Mouse (Mus musculus): ENCODE results near the gene Wdfy3. TPM values are rescaled to one million over a fixed set of nuclear protein-coding genes. Genes with fewer than 3 reads are reported as not detected.

Wdfy3 gene
- polyA plus RNA-seq, 1 experiment from 2014 or later: 4.9 TPM

DNA sequence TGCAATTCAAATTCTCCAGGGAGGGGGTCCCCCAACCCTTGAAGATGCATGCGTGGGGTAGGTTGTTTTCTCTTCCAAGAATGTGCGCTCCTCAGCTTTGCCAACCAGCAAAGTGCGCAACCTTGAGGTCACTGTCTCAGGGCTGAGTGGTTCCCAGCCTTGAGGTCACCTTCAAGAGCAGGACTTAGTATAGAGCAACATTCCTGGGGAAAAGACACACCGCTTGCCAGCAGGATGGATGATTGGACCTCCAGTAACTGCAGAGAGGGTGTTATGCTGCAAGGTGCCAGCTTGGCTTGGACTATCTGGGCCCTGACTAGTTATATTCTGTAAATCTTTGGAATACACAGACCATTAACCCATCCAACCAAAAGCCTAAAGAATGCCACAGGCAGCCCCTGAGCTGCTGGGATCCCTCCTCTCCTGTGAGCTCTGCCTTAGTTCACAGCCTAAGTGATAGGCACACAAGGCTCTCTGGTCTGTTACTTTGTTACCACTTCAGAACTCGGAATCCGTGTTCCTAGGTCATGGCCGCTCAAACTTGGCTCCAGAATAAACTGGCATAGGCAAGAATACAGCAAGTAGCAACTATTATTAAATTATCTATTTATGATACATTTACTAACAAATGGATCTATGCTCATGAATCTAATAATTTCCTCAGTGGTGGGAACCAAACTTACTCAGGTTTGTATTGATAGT, 76.6 kb downstream of the Wdfy3 start:
- Histone ChIP-seq H3K4me3 (ENCODE audit: low read depth, low read length) (no peak overlapping the region), H3K36me3 (ENCODE audit: control insufficient read depth, insufficient read depth, low read length) (no peaks in the 10 kb centered on the region), H3K27me3 (ENCODE audit: control insufficient read depth, insufficient read depth, low read length) (no peaks in the 10 kb centered on the region), H3K9me3 (ENCODE audit: control insufficient read depth, low read length) (no peaks in the 10 kb centered on the region), H3K27ac (replicated peaks) (no peak overlapping the region), H3K4me2 (replicated peaks; ENCODE audit: low read depth) (no peak overlapping the region), H3K9ac (ENCODE audit: low read length) (no peak overlapping the region), H3K4me1 (replicated peaks; ENCODE audit: control insufficient read depth, insufficient read depth) (no peaks in the 10 kb centered on the region; the same call in 1 of the 2 replicates)
- no peak for DNase-seq (ENCODE audit: low spot score)
- no peak for TF ChIP-seq CTCF (IDR thresholded peaks at IDR 0.05; ENCODE audit: low read depth)
- TF ChIP-seq EP300 (optimal IDR thresholded peaks at IDR 0.05): no peak
- no peak for ATAC-seq (ENCODE audit: low FRiP score, low TSS enrichment)
- WGBS: 89% methylated on average over 7 of the region's 7 CpGs

DNA sequence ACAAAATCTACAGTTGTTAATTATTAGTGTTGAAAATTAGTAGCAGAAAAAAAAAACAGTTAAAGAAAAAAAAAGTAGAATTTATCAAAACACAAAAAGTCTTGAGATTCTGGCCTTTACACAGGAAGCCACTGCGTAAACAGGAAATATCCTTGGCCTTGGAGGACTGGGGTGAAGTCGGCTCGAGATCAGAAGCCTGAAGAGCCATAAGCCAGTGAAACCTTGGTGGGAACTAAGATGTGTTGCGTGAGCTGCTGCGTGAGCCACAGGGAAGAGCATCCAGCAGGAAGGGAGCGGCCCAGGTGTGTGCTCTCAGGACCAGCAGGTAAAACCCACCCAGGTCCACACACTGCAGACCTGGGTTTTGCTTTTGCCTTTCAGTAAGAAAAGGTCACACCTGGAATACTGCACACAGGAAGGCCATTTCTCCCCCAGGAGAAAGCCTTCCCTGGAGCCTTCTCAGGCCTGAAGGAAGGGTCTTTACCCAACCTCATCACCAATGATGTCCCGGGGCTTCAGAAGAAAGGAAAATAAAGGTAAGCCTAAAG, 79.3 kb downstream of the Wdfy3 start:
- Histone ChIP-seq H3K9ac (ENCODE audit: low read length) (0 out of 2 replicates have a peak overlapping the region, but pooled peaks have one; percentile 13), H3K4me3 (ENCODE audit: low read depth, low read length) (no peak overlapping the region), H3K27ac (replicated peaks) (no peak overlapping the region), H3K4me1 (replicated peaks; ENCODE audit: control insufficient read depth, insufficient read depth) (no peaks in the 10 kb centered on the region; the same call in 1 of the 2 replicates), H3K9me3 (ENCODE audit: control insufficient read depth, low read length) (no peaks in the 10 kb centered on the region), H3K36me3 (ENCODE audit: control insufficient read depth, insufficient read depth, low read length) (no peaks in the 10 kb centered on the region), H3K27me3 (ENCODE audit: control insufficient read depth, insufficient read depth, low read length) (no peaks in the 10 kb centered on the region), H3K4me2 (replicated peaks; ENCODE audit: low read depth) (no peak overlapping the region)
- WGBS: 71% methylated on average over 7 of the region's 7 CpGs
- ATAC-seq (ENCODE audit: low FRiP score, low TSS enrichment): no peak
- TF ChIP-seq EP300 (optimal IDR thresholded peaks at IDR 0.05) (no peak), CTCF (IDR thresholded peaks at IDR 0.05; ENCODE audit: low read depth) (no peak)
- no peak for DNase-seq (ENCODE audit: low spot score)

DNA sequence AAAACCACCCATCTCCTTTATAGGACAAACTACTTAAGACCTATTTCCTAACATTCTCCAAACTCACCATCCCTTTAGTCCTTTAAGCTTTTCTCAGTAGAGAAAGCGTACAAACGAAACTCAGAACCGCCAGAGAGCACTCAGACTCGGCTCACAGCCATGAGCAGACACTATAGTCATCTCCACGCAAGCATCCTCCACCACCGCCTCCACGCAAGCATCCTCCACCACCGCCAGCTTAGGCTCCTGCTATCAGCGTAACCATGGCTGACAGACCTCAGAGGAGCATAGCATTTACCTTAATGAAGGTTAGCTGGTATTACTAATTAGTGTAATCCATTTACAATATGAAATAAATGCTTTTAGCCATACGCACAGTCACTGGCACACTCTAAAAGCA, 81.2 kb downstream of the Wdfy3 start:
- Histone ChIP-seq H3K9ac (ENCODE audit: low read length) (no peak overlapping the region), H3K4me2 (replicated peaks; ENCODE audit: low read depth) (no peak overlapping the region), H3K27ac (replicated peaks) (no peak overlapping the region), H3K36me3 (ENCODE audit: control insufficient read depth, insufficient read depth, low read length) (no peaks in the 10 kb centered on the region), H3K27me3 (ENCODE audit: control insufficient read depth, insufficient read depth, low read length) (no peaks in the 10 kb centered on the region), H3K4me1 (replicated peaks; ENCODE audit: control insufficient read depth, insufficient read depth) (no peaks in the 10 kb centered on the region; the same call in 1 of the 2 replicates), H3K4me3 (ENCODE audit: low read depth, low read length) (no peak overlapping the region), H3K9me3 (ENCODE audit: control insufficient read depth, low read length) (no peaks in the 10 kb centered on the region)
- 86% methylated on average over 10 of the region's 10 CpGs for WGBS
- no peak for DNase-seq (ENCODE audit: low spot score)
- TF ChIP-seq CTCF (IDR thresholded peaks at IDR 0.05; ENCODE audit: low read depth) (no peak), EP300 (optimal IDR thresholded peaks at IDR 0.05) (no peak)
- ATAC-seq (ENCODE audit: low FRiP score, low TSS enrichment): no peak

DNA sequence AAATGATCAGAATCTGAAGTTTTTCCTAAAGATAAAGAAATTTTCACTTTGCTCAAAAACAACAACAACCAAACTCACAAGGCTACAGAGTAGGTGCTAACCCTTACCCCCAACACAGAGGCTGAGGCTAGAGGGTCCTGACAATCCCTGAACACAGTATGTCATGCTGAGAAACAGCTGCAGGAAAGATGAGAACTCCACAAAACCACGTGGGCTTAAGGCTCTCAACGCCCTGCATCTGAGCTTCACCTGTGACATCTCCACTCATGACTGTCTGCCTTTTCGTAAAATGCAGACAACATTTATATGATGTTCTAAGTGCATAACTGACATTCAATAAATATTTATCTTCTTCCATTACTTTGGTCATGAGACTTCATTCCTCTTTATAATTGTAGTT, 83.0 kb downstream of the Wdfy3 start:
- H3K36me3 ChIP-seq (ENCODE audit: control insufficient read depth, insufficient read depth, low read length): no peaks in the 10 kb centered on the region
- H3K4me1 ChIP-seq (replicated peaks; ENCODE audit: control insufficient read depth, insufficient read depth): no peaks in the 10 kb centered on the region; the same call in 1 of the 2 replicates
- no peak for ATAC-seq (ENCODE audit: low FRiP score, low TSS enrichment)
- no peak overlapping the region for H3K9ac ChIP-seq (ENCODE audit: low read length)
- WGBS: 55% methylated on average over 3 of the region's 3 CpGs
- no peaks in the 10 kb centered on the region for H3K9me3 ChIP-seq (ENCODE audit: control insufficient read depth, low read length)
- no peak overlapping the region for H3K27ac ChIP-seq (replicated peaks)
- no peak for DNase-seq (ENCODE audit: low spot score)
- H3K27me3 ChIP-seq (ENCODE audit: control insufficient read depth, insufficient read depth, low read length): no peaks in the 10 kb centered on the region
- no peak for TF ChIP-seq CTCF (IDR thresholded peaks at IDR 0.05; ENCODE audit: low read depth)
- TF ChIP-seq EP300 (optimal IDR thresholded peaks at IDR 0.05): no peak
- H3K4me3 ChIP-seq (ENCODE audit: low read depth, low read length): no peak overlapping the region
- H3K4me2 ChIP-seq (replicated peaks; ENCODE audit: low read depth): no peak overlapping the region

DNA sequence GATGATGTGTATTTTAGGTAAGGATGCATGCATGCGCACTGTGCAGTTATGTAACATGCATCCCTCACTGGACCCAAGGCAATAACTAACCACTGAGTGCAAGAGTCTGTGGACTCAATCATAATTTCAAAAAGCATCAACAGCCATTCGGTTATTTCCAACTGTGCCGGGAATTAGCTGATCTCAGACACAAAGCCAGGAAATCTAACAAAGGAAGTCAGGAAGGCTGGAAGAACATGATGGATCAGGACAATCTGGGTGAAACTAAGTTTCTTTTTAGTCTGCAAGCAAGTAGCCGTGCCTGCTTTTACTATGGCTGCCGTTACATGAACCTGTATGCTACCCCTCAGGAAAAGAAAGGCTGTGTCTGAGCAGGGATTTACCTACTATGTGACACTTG, 87.5 kb downstream of the Wdfy3 start:
- 0 out of 2 replicates have a peak overlapping the region, but pooled peaks have one; percentile 2 for H3K27ac ChIP-seq (replicated peaks)
- H3K4me2 ChIP-seq (replicated peaks; ENCODE audit: low read depth): no peak overlapping the region

DNA sequence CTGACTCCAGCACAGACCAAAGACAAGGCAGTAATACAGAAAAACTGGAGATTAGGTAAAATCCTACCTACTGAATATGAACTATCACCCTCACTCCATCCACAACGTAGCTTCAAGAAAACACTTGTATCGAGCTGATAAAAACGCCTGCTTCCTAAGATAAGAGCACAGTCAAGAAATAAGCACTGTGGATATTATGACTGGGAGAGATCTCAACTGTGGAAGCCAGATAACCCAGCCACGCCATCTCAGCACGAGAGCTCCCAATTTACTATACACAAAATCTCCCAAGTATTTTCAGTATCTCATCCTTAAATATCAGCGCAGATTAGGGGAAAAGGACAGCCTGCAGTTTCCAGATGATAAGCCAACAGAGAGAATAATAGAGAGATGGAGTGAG, 90.1 kb downstream of the Wdfy3 start:
- Histone ChIP-seq H3K4me2 (replicated peaks; ENCODE audit: low read depth) (no peak overlapping the region), H3K4me3 (ENCODE audit: low read depth, low read length) (no peak overlapping the region), H3K9me3 (ENCODE audit: control insufficient read depth, low read length) (no peaks in the 10 kb centered on the region), H3K9ac (ENCODE audit: low read length) (no peak overlapping the region), H3K36me3 (ENCODE audit: control insufficient read depth, insufficient read depth, low read length) (no peaks in the 10 kb centered on the region), H3K27me3 (ENCODE audit: control insufficient read depth, insufficient read depth, low read length) (no peaks in the 10 kb centered on the region), H3K4me1 (replicated peaks; ENCODE audit: control insufficient read depth, insufficient read depth) (no peaks in the 10 kb centered on the region), H3K27ac (replicated peaks) (no peak overlapping the region)
- 86% methylated on average over 6 of the region's 6 CpGs for WGBS
- ATAC-seq (ENCODE audit: low FRiP score, low TSS enrichment) (no peak), DNase-seq (ENCODE audit: low spot score) (no peak)
- no peak for TF ChIP-seq CTCF (IDR thresholded peaks at IDR 0.05; ENCODE audit: low read depth)
- no peak for TF ChIP-seq EP300 (optimal IDR thresholded peaks at IDR 0.05)

More for the DNA sequence above, 87.5 kb downstream of the Wdfy3 start:
- no peaks in the 10 kb centered on the region for H3K27me3 ChIP-seq (ENCODE audit: control insufficient read depth, insufficient read depth, low read length)
- H3K4me1 ChIP-seq (replicated peaks; ENCODE audit: control insufficient read depth, insufficient read depth): no peaks in the 10 kb centered on the region
- no peaks in the 10 kb centered on the region for H3K36me3 ChIP-seq (ENCODE audit: control insufficient read depth, insufficient read depth, low read length)
- WGBS: 80% methylated on average over 5 of the region's 5 CpGs
- H3K9ac ChIP-seq (ENCODE audit: low read length): no peak overlapping the region
- H3K9me3 ChIP-seq (ENCODE audit: control insufficient read depth, low read length): no peaks in the 10 kb centered on the region
- TF ChIP-seq EP300 (optimal IDR thresholded peaks at IDR 0.05) (no peak), CTCF (IDR thresholded peaks at IDR 0.05; ENCODE audit: low read depth) (no peak)
- no peak overlapping the region for H3K4me3 ChIP-seq (ENCODE audit: low read depth, low read length)
- DNase-seq (ENCODE audit: low spot score) (no peak), ATAC-seq (ENCODE audit: low FRiP score, low TSS enrichment) (no peak)

Measured in stomach, postnatal 0 days (tissue).